Mouse (Mus musculus) embryo, embryonic 10.5 days (tissue): ENCODE measurements around the gene Toe1.
A peak's percentile ranks its signal among the peaks of the same experiment; 100 is the strongest.
"Not testable (repeated sequence)": the region's sequence is repeated elsewhere in the genome, so short reads cannot be mapped to it uniquely, and the experiment has no call there.

Experiments
- DNase-seq: peaks from one replicate; pipeline ENCODE4 v3.0.0-alpha.2; 2015; ENCODE audit warnings: low spot score

Toe1 gene

GRCm38 (mm10) chr4:116807197-116808129, at the start of gene Toe1, which contains the start of gene Mutyh:
Gene Toe1, minus strand, starts transcription at chr4:116807640.
Gene Mutyh, plus strand, starts transcription at chr4:116807723.
- DNase-seq, result peak; percentile 100

DNA sequence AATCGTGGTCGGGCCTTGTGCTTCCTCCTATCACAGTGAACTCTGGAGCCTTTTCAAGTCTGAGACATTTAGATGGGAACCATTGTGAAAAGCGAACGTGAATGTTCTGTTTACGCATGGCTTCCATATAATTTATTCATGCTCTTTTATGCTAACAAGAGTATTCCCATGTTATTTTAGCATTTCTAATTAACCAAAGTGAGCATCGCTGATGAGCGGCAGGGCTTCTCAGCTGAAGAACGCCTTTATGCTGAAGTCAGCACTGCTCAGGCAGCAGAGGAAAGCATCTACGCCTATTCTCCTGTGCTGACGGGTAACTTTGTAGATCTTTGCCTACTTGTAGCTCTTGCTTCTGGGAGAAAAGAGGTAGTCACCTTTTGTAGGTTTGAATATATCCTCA, 49.8 kb upstream of the Toe1 start:
- DNase-seq, result no peak

DNA sequence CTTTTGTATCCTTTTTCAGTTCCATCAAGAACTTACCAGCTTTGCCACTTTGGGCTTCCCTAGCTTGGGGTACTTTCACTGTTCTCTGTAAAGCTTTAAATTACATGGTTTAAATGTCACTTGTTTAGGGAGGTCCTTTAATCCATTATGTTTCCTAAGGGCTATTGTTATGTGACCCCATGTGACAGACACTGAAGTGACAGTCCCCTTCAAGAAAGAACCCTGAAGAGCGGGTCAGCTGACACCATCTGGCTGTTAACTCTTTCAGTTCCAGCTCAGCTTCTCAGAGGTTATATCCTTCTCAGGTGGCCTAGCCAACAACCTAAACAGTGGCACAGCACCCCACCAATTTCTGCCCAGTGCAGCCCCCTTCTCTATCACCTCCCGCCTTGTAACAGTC, 46.8 kb upstream of the Toe1 start:
- DNase-seq, result peak; percentile 63

- DNase-seq, result no peak
These were observed 42.5 kb upstream of the Toe1 start for GRCm38 (mm10) chr4:116849901-116850300.

DNA sequence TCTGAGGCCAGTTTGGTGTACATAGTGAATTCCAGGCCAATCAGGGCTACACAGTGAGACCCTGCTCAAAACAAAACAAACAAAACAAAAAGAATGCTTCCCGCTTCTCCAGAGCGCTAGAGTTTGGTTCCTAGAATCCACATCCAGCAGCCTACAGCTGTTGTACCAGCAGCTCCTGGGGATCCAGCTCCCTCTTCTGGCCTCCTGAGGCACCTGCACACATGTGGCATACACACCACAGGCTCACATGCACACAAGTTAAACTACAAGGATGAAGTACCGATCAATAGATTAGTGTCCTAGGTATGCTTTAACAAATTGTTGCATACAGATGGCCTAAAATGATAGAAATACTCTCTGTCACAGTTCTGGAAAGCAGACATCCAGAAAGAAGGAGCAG, 36.9 kb upstream of the Toe1 start:
- no peak for DNase-seq

DNA sequence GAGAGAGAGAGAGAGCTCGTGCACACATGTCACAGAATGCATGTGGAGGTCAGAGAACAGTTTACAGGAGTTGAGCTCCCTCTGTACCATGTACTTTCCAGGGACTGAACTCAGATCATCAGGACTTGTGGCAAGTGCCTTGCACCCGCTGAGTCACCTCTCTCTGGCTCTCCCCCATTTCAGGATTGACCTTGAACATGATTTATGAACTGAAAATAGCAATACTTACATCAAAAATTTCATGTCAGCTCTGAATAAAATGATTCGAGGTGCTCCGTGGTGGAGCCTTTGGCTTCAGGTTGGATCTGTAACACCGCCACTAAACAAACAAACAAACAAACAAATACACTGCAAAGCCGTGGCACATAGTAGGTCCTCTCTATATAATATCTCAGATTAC, 33.4 kb upstream of the Toe1 start:
- DNase-seq, result no peak

- DNase-seq, result not testable (repeated sequence)
These were observed 32.7 kb upstream of the Toe1 start for GRCm38 (mm10) chr4:116840096-116840495.

DNA sequence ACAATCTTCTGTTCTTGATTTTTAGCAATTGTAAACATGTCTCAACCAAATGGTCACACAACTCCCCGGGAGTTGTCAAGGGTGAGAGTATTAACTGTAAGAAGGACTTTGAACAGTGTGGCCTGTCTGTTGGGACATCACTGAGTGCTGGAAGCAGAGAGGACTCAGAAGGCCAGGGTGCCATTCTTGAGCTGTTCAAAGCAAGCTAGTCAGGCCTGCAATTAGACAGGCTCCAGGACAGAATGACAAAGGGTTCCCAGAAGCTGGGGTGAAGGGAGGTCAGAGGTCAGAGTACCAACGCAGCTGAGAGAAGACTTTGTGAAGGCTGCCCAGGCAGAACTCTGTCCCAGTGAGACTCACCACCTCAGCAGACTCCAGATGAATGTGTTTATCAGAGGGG, 31.6 kb upstream of the Toe1 start:
- DNase-seq, result peak; percentile 46

DNA sequence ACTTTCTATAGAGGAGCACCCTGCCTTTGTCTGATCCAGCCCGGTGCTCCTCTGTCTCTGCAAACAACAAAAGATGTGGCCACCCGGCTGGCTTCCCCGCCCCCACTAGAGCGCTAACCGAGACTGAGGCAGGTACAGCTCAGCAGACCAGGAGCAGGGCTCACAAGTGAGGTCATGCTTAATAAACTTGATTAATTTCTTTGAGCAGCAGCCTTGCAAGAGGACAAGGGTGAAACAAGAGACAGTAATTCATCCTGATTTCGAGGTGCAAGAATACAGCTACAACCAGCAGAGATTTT, 22.6 kb upstream of the Toe1 start:
- DNase-seq, result peak; percentile 65

DNA sequence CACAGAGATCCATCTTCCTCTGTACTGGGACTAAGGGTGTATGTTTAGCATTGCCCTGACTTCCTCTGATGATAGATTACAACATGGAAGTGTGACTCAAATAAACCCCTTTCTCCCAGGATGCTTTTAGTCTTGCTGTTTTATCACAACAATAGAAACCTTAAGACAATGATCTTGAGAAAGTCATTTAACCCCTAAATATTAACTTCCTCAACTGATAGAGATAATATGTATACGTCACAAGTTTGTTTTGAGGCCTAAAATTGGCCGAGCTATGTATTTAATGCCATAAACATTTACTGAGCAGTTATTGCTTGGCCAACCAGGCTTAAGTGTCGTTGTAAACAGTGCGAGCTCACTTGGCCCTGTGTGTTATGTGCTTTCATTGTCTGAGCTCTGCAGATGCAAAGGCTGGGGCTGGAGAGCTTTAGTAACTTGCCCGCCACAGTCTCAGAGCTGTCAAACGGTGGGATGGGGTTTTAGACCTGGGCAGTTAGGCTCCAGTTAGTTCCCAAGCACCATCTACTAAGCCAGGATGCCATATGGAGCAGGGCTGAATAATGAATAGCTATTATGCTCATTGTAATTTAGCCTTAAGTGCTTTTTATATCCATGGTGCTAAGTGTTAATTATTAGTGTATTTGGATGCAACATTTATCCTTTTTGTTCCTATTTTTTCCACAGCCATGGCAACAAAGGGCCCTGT, 22.1 kb upstream of the Toe1 start:
- peak; percentile 52 for DNase-seq

DNA sequence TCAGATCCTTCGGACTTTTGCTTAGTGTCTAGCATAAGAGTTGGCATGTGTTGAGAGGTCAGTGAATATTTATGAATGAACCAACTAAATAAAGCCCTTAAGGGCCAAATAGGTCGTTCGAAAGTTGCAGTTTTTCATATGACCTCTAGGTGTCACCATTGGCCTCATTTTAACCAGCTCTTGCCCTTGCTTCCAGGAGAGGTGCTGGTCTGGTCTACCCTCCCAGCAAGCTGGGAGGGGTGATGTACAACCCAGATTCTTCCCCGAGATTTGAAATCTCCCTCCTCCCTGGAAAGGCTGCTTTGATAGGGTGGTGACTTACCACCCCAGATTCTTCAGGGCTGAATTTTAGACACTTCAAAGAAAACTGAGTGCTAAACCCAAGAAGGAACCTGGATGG, 20.4 kb upstream of the Toe1 start:
- peak; percentile 92 for DNase-seq

GRCm38 (mm10) chr4:116824541-116825004, 17.1 kb upstream of the Toe1 start:
- DNase-seq, result peak; percentile 87

- DNase-seq, result no peak
These were observed 14.2 kb upstream of the Toe1 start, which contains the start of gene Hpdl for GRCm38 (mm10) chr4:116821694-116822016. Gene Hpdl, minus strand, starts transcription at chr4:116821707.

DNA sequence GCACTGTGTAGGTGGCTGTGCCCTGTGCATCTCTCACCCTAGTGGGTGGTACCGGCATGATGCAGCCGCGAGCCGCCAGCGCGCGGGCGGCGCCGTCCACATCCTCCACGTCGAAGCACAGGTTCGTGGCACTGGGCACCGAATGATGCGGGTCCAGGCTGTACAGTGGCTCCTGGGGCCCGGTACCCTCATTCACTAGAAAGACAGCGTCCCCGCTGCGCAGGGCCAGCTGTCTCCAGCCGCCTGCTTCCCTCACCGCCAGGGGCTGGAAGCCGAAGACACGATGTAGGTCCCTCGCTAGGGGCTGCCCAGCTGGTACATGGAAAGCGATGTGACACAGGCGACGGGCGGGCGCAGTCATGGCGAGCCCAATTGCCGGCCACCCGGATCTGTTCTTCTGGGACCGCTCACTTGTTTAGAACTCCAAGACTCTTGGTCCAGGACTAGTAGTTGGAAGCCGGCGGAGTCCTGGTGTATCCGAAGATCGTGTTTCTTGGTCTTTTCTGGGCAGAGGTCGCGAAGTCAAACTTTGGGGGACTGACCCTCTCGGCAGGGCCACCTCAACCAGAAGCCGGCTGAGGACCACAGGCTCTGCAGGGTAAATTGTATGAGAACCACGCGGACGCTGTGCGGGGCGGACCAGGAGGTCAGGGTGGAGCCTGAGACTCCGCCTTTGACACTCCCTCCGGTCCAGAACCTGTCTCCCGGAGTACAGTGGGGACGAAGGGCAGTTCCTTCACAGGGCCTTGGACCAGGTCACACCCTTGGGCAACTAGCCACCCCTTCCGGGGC, 13.7 kb upstream of the Toe1 start:
- peak; percentile 79 for DNase-seq

- no peak for DNase-seq
These were observed 12.8 kb upstream of the Toe1 start for GRCm38 (mm10) chr4:116819968-116820901.

DNA sequence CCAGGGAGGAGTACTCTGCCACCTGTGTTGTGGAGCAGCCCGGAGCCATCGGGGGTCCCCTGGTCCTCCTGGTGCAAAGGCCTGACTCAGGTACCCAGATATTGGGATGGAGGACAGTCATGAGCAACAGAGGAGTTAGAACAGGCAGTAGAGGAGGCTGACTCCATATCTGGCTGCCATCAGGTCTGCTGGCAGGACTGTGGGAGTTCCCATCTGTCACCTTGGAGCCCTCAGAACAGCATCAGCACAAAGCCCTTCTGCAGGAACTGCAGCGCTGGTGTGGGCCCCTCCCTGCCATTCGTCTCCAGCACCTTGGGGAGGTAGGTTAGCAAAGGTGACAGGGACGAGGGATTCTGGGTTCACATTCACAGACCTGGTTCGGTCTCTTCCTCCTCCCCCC, 10.0 kb upstream of the Toe1 start:
- DNase-seq, result no peak

DNA sequence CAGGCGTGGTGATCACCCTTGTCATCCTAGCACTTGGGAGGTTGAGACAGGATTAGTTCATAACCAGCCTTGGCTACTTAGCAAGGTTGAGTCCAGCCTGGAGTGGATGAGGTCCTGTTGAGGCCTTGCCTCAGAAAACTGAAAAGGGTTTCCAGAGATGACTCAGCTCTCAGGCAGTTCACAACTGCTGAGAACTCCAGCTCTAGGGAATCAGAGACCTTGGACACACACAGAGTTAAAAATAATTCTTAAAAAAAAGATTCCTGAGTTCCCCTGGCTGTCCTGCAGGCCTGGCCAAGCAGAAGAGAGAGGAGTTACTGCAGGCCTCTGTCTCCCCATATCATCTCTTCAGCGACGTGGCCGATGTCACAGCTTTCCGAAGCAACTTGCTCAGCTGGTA, 7.8 kb upstream of the Toe1 start:
- DNase-seq, result no peak

- DNase-seq, result no peak
These were observed 3.6 kb upstream of the Toe1 start for GRCm38 (mm10) chr4:116811012-116811411.

DNA sequence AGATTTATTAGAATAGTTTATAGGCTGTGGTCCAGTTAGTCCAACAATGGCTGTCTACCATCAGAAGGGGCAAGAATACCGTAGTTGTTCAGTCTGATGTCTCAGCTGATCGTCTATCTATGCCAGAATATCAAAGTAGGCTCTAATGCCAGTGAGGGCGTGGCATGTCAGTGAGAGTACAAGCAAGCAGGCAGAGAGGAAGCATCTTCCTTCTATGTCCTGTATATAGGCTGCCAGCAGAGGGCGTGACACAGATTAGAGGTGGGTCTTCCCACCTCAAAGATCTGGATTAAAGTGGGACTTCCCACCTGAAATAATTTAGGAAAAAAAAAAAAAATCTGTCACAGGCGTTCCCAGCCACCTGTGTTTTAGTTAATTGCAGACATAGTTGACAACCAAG, 7.5 kb downstream of the Toe1 start:
- peak; percentile 52 for DNase-seq

- DNase-seq, result no peak
These were observed 10.9 kb downstream of the Toe1 start for GRCm38 (mm10) chr4:116796442-116797110.

- DNase-seq, result no peak
These were observed 13.2 kb downstream of the Toe1 start for GRCm38 (mm10) chr4:116794273-116794672.
